Mouse (Mus musculus) layer of hippocampus, postnatal 10 days (tissue): Measurements from ENCODE around the gene Glyctk. TPM values are rescaled to one million over a fixed set of nuclear protein-coding genes. Genes with fewer than 3 reads are reported as not detected.
A peak's percentile ranks its signal among the peaks of the same experiment; 100 is the strongest.

Source experiments
- DNase-seq, 2 experiments: peaks; one replicate each; pipeline ENCODE4 v3.0.0; 2021; ENCODE audit warnings: low spot score in 2 of 2
- long read RNA-seq: library from polyadenylated mRNA; stranded (forward); transcript quantifications from one replicate; pipeline ENCODE4 v2.0.0, GENCODE M21; 2023
- total RNA-seq, 2 experiments: library from RNA; stranded (reverse); gene quantifications; 2 replicates each; pipeline ENCODE4 v1.2.3; 2021

The Glyctk gene
- total RNA-seq: 1 to 10 TPM; 4.5 to 6.0 TPM
- long read RNA-seq, partial matches to known transcripts: 0 of 4 reads
- long read RNA-seq, other reads (novel, unspliced or antisense): 4 of 4 reads

DNA sequence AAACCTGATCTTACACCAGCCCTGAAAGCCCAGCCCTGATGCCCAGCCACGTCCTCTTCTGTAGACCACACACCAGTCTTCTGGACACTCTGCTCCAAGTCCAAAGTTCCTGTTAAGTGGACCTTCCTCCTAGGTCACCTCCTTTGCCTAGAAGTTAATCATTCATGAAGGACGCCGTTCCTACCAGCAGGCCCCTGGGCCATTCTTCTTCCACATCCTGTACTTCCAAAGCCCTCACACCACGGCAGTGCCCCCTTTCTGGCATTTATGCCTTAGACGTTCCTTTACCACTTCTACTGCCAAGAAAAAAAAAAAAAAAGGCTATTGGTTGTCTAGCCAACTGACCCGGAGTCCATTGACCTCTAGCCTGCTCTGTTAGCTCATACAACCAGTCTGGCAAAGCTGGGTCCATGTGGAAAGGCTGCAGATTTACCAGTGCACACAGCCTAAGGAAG, at the start of gene Glyctk:
TSS of gene Glyctk (minus strand) at position 102 of the 455 bp plus-strand sequence.
- DNase-seq: no peak

DNA sequence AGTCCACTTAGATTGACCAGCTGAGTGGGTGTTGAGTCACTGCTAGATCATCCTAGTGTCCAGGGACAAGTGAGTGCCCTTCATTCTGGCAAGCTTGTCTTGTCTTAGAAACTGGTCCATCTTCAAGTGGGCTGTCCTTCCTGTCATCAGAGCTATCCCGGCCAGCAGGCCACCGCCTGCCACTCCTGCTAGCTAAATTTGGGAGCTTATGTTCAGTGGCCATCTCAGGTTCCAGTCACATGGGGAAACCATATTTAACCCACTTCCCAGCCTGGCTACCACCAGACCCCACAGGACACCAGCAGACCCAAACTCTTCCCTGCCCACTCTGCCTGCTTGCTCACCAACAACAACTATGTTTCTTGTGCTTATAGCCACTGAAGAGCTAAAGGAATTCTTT, 48.6 kb upstream of the Glyctk start:
- DNase-seq: no peak

DNA sequence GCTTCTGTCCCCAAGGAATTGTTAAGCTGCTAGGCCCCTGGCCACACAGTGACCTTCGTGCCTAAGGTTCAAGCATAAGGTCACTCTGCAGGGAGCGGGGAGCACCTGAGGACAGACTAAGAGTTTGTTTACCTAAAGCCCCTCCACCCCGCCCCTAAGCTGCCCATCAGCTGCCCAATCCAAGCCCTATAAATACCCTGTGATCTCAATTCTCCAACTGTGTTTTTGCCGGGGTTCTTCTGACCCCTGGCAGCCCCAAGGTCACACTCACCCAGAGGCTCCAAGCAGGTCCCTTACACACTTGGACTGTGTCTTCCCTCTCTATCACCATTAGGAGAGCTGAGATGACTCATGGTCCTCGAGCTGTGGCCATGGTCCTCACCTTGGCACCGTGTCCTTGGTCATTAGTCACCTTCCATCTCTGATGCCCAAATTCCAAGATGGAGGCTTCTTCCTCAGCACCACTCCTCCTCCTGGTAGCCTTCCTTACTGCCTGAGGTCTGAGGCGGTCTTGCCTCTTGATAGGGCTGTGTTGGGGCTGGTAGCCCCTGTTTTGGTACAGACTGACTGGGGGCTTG, 47.9 kb upstream of the Glyctk start:
- DNase-seq: no peak

DNA sequence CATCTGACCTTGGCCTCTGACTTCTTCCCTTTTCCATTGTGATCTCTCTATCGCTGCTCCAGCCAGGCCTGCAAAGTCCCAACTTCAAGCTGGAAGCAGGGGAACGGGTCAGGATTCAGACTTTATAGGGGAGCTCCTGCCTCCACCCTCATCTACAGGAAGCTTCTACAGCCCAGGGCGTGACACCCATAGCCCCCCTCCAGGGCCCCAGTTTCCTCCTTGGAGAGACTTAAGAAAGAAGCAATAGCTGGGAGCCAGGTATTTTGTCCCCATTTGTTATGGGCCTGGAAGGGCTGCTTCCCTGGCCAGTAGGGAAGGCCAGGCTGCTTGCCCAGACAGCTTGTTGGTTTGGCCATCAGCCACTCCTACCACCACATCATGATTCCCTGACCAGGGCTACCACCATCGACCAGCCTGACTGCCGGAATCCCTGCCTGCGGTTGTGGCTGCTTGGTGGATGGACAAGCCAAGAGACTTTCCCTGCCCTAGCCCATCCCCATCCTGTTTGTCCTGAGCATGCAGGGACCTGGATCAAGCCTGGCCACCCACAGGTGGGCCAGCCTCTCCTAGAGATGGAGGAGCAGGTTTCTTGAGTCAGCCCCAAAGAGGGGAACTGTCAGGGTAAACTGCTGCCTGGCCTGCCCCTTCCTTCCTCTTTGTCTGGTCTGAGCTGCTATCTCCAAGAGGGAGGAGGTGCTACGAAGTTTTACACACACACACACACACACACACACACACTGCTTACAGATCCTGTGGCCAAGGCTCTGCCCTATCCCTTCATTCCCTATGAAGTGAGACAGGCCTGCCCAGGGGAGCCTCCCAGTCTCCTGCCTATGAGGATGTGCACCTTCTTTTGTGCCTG, 46.3 kb upstream of the Glyctk start:
- peak; percentile 54 to 62 for DNase-seq

DNA sequence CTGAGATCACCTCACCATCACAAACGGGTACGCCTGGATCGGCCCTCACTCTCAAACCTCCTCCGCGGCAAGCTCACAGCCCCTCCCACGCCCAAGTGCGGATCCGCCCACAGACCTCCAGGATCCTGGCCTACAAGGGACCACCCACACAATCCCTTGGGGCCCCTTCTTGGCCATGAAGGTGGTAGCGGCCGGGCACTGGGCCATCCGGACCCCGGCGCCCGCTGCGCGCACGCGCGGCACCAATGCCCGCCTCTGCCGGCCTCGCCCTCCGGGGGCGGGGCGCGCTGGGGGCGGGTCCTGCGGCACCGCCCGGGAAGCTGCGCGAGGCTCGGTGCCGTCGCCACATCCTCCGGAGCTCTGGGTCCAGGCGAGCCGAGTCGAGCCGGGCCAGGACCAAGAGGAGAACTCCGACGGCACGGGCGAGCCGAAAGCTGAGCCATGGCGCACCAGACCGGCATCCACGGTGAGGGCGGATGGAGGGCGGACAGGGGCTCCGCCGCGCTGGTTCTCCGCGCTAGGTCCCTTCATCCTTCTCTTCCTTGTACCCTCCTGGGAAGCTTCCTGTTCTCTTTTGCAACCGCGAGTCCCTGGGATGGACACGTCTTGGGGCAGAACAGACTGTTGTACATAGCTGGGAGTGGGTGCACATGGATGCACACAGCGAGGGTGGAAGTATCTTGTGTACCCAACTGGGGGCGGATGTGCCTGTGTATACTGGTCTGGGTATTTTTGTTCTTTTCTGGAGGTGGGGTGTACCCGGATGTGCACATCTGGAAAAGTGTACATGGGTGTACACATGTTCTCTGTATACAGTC, 45.1 kb upstream of the Glyctk start, which contains the start of gene Twf2:
TSS of gene Twf2 (plus strand) at position 290 of the 818 bp plus-strand sequence.
- peak; percentile 92 to 94 for DNase-seq

DNA sequence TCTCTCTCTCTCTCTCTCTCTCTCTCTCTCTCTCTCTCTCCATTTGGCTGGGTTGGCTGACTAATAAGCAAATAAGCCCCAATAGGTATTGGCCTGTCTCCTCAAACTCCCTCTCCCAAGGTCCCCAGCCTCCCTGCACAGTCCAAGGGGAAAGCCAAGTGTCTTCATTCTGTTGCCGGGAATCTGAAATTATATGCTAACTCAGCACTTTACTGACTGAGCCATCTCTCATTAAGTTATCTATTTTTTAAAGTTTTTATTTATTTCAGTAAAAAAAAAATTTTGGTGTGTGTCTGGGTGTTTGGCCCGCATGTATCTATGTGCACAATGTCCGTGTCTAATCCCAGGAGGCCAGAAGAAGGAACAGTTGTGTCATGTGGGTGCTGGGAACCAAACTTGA, 44.0 kb upstream of the Glyctk start:
- DNase-seq: no peak

DNA sequence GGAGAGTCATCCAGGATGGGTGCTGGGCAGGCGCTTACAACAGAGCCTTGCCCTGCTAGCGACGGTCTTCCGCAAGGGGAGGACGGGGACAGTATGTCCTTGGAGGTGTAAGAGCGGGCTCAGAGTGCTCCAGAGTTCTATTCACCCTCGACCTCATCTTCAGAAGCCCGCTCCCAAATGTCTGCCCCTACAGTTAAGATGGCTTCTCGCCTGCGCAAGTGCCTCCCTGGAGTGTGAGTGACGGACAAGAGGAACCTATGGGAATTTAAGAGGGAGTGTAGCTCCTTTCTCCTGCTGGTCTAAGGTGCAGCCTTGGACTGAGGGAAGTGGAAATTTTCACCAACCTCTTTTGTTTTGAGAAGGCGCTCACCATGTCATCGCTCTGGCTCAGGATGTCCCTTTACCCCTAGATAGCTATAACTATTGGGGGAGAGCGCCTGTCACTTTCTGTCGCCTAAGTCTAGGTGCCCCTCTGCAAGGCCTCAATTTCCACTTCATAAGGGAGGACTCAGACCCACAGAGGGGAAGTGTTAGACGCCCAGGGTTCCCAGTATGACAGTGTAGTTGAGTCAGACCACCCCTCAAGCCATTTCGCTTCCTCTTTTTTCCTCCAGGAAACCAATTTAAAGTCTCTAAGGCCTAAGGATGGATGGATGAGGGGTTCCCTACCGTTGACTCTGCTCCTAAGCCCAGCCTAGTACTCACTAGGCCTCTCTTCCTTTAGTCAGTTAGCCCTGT, 41.8 kb upstream of the Glyctk start, which contains the start of gene Ppm1m:
TSS of gene Ppm1m (minus strand) at position 212 of the 738 bp plus-strand sequence.
- no peak for DNase-seq

DNA sequence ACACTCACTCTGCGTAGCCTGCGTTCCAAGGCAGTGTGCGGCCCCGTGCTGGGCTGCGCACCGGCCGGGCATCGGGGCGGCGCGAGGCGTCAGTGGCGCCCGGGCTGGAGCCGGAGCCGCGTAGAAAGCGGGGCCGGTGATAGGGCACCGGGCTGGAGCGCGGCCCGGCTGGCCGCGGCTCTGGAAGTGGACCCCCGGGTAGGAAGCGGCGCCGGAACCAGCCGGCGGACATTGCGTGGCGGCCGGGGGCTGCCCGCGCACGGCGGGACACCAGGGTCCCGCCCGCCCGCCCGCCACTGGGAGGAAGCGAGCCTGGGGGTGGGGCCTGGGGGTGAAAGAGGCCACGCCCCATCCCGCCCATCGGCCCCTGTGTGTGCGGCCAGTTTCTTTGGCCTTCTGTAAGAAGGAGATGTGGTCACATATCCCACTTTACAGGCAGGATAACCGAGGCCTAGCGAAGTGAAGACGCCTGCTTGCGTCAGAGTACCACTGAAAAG, 41.1 kb upstream of the Glyctk start:
- DNase-seq: peak; percentile 51 to 64

DNA sequence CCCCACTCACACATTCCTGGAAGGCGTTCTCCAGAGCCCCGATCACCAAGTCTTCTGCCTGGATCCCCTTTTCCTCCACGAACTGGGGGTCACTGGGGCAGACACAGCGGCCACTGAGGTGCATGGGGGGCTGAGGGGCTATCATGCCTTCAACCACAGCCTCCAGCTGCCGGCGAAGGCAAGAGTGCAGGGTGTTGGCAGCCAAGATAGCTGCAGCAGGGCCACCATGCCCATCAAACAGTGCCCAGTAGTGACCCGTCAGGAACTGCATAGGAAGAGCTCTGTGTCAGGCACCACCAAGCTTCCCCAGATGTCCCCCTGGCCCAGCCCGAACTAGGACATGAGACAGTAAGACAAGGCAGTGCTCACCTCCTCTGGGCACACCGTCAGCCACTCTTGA, 39.8 kb upstream of the Glyctk start:
- DNase-seq: no peak

DNA sequence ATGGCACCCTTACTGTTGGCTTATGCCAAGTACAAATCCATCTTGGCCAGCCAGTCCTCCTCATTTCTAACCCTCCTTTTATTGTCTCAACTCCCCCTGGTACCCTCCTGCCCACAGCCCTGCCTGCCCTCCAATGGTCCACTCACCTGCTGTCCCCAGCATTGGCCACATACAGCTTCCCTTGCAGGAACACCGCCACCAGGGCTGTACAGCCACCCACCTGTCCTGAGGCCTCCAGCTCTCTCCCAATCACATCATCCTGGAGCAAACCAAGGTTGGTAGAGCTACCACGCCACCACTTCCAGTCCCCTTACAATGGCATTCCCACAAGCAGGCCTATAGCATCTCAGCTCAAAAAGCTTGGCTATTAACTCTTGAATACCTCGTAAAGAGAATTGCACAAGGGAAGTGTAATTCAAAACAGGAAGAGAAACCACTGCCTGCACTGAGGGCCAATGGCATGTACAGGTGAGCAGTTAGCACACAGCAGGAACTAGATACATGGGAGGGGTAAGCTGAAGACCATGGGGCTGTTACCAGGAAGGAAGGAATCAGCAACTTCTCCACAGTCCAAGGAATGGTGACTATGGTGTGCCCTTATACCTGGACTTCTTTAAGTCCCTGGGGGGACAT, 39.3 kb upstream of the Glyctk start:
- DNase-seq: no peak

DNA sequence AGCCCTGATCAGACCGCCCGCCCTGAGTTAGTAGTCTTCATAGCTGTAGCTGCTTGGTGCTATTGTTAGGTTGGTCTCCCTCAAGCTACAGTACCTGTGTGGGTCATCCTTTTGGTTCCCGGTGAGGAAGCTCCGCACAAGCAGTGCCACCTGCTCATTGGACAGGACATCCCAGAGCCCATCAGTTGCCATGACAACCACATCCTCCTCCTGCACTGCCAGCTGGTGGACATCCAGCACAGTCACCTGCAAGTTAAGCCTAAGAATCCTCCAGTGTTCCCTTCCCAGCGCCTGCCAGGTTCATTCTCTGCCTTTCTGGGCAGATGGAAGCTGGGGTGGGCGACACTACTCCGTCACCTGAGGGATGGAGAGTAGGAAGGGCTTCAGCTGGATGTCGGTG, 37.8 kb upstream of the Glyctk start:
- no peak for DNase-seq

DNA sequence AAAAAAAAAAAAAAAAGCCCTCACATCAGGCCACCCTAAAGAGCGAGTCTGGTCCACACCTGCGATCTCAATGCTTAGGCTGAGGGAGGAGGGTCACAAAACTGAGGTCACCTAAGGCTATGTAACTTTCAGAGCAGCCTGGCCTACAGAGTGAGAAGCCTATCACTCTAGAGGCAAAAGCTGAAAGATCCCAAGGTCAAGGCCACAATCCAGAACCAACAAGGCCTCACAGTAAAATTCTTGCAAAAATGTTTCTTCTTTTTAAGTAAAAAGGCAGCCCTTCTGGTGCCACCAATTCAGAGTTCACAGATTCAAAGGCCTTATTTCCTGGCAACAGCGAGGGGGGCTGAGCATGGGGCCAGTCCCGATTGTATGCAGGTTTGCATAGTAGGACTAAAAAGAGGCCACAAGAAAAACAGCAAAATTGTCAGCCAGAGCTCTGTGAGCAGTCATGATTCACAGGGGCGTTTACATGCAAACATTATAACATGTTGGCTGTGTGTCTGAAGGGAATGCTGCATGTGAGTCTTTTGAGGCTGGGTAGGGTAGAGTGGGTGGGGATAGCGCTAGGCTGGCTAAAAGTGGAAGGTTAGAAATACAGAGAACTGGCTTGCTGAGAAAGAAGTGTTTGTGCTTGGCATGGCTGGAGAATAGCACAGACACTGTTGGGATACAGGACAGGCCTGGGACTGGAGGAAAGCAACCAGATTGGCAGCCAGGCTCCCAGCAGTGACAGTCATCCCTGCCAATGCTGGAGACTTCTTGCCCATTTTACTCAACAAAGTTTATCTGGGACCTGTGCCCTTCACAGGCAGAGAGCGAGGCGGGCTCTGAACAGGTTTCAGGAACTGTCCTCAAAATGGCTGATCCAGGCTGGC, 36.2 kb upstream of the Glyctk start:
- DNase-seq: peak in 1 of 2 experiments; percentile 53

DNA sequence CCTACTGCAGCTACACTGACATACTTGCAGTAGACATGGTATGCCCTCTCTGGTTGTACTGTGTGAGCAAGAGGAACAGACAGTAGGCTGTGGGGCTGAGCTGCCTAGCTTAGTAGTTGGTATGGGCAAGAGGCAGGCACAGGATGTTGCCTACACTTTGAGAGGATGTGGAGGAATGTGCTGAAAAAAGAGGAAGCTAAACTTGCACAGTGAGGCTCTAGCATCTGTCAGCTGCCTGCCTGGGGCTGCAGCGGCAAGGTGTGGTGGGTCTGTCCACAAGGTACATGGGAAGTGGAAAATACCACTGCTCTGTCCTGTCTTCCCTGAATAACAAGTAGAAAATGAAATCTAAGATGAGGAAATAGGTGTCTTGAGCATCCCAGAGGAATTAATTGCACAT, 35.1 kb upstream of the Glyctk start:
- DNase-seq: no peak

DNA sequence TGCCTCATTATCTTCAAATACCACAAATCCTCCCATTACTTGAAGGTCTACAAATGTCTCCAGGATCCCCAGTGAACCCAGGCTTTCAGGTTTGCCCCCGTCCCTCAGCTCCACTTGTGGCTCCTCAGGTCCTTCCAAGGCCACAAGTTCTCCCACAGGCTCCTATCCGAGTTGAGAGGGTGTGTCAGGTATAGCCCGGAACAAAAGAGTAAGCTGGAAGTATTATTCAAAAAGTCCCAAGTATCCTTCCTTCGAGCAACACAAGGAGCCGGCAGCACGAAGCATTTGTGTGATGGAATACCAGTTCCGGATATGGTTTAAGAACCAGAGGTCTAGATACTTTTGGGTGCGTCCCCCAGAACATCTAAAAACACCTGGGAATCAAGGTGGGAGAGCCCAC, 34.1 kb upstream of the Glyctk start:
- no peak for DNase-seq

DNA sequence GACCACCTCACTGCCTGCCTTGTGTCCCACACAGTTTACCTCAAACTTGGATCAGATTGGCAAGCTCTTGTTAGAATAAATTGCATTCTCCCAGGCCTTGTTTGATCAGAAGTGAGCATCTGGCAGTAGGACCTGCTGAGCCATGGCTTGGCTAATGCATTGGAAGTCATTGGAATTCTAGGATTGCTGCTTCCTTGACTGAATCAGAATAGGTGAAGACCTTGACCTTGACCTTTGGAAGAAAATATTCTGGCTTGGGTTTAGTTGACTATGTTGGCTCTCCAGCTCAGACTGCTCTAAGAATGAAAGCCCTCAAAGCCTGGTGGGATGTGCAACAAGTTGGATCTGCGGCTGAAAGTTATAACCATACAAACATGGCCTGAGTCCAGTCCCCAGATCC, 33.4 kb upstream of the Glyctk start:
- DNase-seq: no peak

DNA sequence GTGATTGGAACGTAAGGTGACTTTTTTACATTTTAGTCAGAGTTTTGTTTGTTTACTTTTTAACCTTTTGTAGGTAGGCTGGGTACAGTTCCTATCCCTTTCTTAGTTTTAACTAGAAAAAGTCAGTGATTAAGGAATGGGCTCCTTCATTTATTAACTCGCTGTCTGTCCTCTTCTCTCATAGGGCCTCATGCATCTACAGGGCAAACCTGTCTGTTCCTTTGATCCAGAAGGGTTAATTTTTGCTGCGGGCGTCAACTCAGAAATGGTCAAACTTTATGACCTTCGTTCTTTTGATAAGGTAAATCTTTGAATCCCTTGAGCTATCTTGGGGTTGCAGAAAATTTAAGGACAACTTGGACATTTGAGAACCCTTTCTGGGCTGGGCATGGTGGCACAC, 26.1 kb upstream of the Glyctk start:
- DNase-seq: no peak

DNA sequence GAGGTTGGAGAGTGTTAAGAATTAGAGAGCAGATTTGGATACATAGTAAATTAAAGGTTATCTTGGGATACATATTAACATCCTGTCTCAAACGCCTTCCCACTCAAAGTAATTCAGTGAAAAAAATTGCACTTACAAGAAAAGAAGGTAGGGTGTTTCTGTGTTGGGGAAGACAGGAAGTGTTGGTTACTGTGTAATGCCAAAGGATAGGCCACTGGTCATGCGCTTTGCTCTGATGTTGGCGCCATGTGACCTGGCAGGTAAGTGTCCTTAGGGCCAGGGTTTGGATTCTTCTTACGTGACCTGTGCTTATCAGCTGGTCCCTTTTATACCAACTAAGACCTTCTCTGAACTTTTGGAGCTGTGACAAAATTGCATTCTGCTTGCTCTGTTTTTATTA, 24.2 kb upstream of the Glyctk start:
- DNase-seq: no peak

DNA sequence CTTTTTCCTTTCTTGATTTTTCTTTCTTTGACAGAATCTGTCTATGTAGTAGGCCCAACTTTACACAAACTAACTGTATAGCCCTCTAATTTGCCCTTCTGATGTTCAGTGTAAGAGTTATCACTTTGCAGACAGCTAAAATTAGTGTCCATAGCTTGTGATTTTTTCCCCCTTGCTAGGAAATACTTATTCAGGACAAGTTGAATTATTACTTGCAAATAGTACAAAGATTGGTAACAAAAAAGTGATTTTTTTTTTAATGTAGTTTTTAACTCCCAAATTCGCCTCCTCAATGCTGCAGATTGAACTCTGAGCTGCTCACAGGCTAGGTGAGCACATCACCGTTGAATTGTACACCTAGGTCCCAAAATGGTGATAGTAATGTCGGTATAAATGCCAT, 22.0 kb upstream of the Glyctk start:
- DNase-seq: no peak

DNA sequence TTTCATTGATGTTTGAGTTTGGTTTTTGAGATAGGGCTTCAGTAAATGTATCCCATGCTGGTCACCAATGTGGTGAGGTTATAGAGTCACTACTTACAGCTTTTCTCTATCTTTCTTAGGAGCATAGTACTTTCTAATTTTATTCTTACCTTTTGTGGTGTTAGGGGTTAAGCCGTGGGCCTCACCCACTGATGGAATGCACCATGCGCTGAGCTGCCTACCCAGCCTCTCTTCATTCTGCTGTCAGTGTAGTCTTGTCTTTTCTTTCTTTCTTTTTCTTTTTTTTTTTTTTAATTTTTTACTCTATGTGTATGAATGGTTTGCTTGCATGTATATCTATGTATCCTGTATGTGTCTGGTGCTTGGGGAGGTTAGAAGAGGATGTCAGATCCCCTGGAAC, 21.5 kb upstream of the Glyctk start:
- no peak for DNase-seq
